ENCODE assay signal across 9 mouse cellular contexts in genomic region chr11:69881787-69882670, GRCm38 (mm10). TPM values are rescaled to one million over a fixed set of nuclear protein-coding genes. Genes with fewer than 3 reads are reported as not detected.
DNase-seq lines count a peak whose midpoint lies in the region; ATAC-seq and TF ChIP-seq lines count a peak whose summit lies in the region.
"Had no signal": no experiment of that assay in that cellular context is flagged by ENCODE, and none has a peak within 500 bp of the region (broad histone marks: within the 10 kb centered on the region; RNA-seq: fewer than 3 reads in every experiment).

No protein-coding gene starts in this region.

- no peaks in the 10 kb centered on the region for H3K9me3 ChIP-seq in heart, embryonic 13.5 days
- no peaks in the 10 kb centered on the region for H3K9me3 ChIP-seq in G1E (replicated peaks)
- H3K9me3 ChIP-seq in heart, postnatal 0 days (replicated peaks; ENCODE audit: control insufficient read depth, low read length) = no peaks in the 10 kb centered on the region

- intact Hi-C loops in heart, postnatal 36 days (cut with DNase I) = loop anchor here (2.0 kb wide), 2 partner anchors 39 to 123 kb away; partner anchors contain the start of genes Eif5a and Polr2a
- intact Hi-C loops in left cerebral cortex, postnatal 25 days (cut with DNase I) = no loop called here

- no peaks in the 10 kb centered on the region for H3K36me3 ChIP-seq in heart, embryonic 13.5 days
- peaks cover 66% of the 10 kb centered on the region for H3K36me3 ChIP-seq in G1E (replicated peaks)
- no peaks in the 10 kb centered on the region for H3K36me3 ChIP-seq in heart, postnatal 0 days (replicated peaks; ENCODE audit: control insufficient read depth, insufficient read depth, low read length)
- H3K36me3 ChIP-seq in macrophage (ENCODE audit: inconsistent target) = no peaks in the 10 kb centered on the region

- no peak for TF ChIP-seq EP300 in heart, postnatal 0 days (IDR thresholded peaks at IDR 0.05; ENCODE audit: low read depth)

- H3K4me3 ChIP-seq in heart, embryonic 13.5 days = peak overlapping the region; percentile 64
- H3K4me3 ChIP-seq in G1E (ENCODE audit: low read depth, low read length) (peak overlapping the region; percentile 72; the same call in 1 of the 2 replicates), macrophage (ENCODE audit: inconsistent target) (peak overlapping the region; percentile 69; the same call in 1 of the 2 replicates)
- H3K4me3 ChIP-seq in heart, postnatal 0 days (ENCODE audit: low read depth, low read length) = peak overlapping the region; percentile 58

- peak overlapping the region; percentile 92 for H3K27ac ChIP-seq in heart, embryonic 13.5 days (replicated peaks)
- H3K27ac ChIP-seq in heart, postnatal 0 days (ENCODE audit: low read depth) = peak overlapping the region; percentile 90
- H3K27ac ChIP-seq in macrophage = no peak overlapping the region

- peak overlapping the region; percentile 84 for H3K9ac ChIP-seq in heart, embryonic 13.5 days
- H3K9ac ChIP-seq in heart, postnatal 0 days (replicated peaks; ENCODE audit: low read depth, low read length) = peak overlapping the region; percentile 59; the same call in 1 of the 2 replicates

- peak overlapping the region; percentile 91 for H3K4me2 ChIP-seq in heart, embryonic 13.5 days
- H3K4me2 ChIP-seq in heart, postnatal 0 days (ENCODE audit: low read depth, low read length) = peak overlapping the region; percentile 81

- ATAC-seq in heart, embryonic 13.5 days (ENCODE audit: extremely low read depth, insufficient number of reproducible peaks, low FRiP score, low TSS enrichment) = no peak
- ATAC-seq in G1E (ENCODE audit: extremely low read depth, insufficient number of reproducible peaks, low FRiP score, poor library complexity, severe bottlenecking) = no peak
- no peak for ATAC-seq in heart, postnatal 0 days (ENCODE audit: insufficient read depth, low read depth)

- H3K4me1 ChIP-seq in heart, embryonic 13.5 days = peaks cover 60% of the 10 kb centered on the region
- H3K4me1 ChIP-seq in G1E (ENCODE audit: insufficient read depth, low read depth, low read length) = peaks cover 75% of the 10 kb centered on the region
- peaks cover 8% of the 10 kb centered on the region; the same call in 1 of the 2 replicates for H3K4me1 ChIP-seq in heart, postnatal 0 days (ENCODE audit: control insufficient read depth, insufficient read depth)

- TF ChIP-seq CTCF in G1E (IDR thresholded peaks at IDR 0.05; ENCODE audit: low read depth, low read length) = no peak
- no peak for TF ChIP-seq CTCF in heart, postnatal 0 days (IDR thresholded peaks at IDR 0.05; ENCODE audit: low read depth)

- no peak for DNase-seq in heart, postnatal 36 days
- no peak for DNase-seq in G1E (ENCODE audit: low spot score)
- no peak for DNase-seq in heart, postnatal 0 days (ENCODE audit: low spot score)
- DNase-seq in left cerebral cortex, postnatal 25 days (ENCODE audit: low spot score in 2 of 2) = no peak
- DNase-seq in retina, embryonic 14.5 days (ENCODE audit: low spot score) = no peak
- DNase-seq in spleen, postnatal 4 days (ENCODE audit: low spot score in 2 of 2) = no peak

- no peaks in the 10 kb centered on the region for H3K27me3 ChIP-seq in heart, embryonic 13.5 days (replicated peaks)
- H3K27me3 ChIP-seq in G1E (ENCODE audit: insufficient read depth, low read length) = peaks cover 7% of the 10 kb centered on the region; the same call in 1 of the 2 replicates
- H3K27me3 ChIP-seq in heart, postnatal 0 days (ENCODE audit: control insufficient read depth, insufficient read depth, low read length) = no peaks in the 10 kb centered on the region

- H3K79me2 ChIP-seq in macrophage (ENCODE audit: inconsistent target) = peaks cover 16% of the 10 kb centered on the region

- WGBS in heart, embryonic 13.5 days = 57% methylated on average over 21 of the region's 21 CpGs
- WGBS in heart, postnatal 0 days = 60% methylated on average over 21 of the region's 21 CpGs
- WGBS in macrophage (ENCODE audit: missing documents) = 83% methylated on average over 20 of the region's 21 CpGs

RNA-seq across cellular contexts. Expression of gene Kctd11, which starts 0.8 kb away (rescaled TPM):
- 3.9 TPM in 2 replicates for polyA plus RNA-seq in heart, embryonic 13.5 days (2015; fragmentation: Nextera tagmentation; extraction: Ambion mirVana)
- total RNA-seq in heart, postnatal 36 days (2021) = 1 to 10 TPM; 2.6 to 2.8 TPM
- 0.90 TPM in 1 of 2 replicates, not detected in the other for total RNA-seq in G1E (2014; fragmentation: Nextera tagmentation)
- total RNA-seq in G1E (2017) = 0.52 and 0.55 TPM in 2 replicates
- polyA plus RNA-seq in G1E (2012) = 0.34 and 0.39 TPM in 2 replicates
- total RNA-seq in heart, postnatal 0 days (2014; rRNA removed; ENCODE audit: low replicate concordance) = 2.3 and 9.4 TPM in 2 replicates
- 1.9 and 2.3 TPM in 2 replicates for polyA plus RNA-seq in heart, postnatal 0 days (2015; fragmentation: Nextera tagmentation; extraction: Ambion mirVana)
- 1 to 10 TPM in 24 of 26 experiments, under 1 TPM in 2; 0.69 to 7.3 (median 3.2) TPM for total RNA-seq in macrophage (2018; cell fraction: chromatin; rRNA removed)
- 1 to 10 TPM; 1.8 to 7.0 (median 4.1) TPM for total RNA-seq in macrophage (2018; cell fraction: cytosol; rRNA removed)
- total RNA-seq in macrophage (2018; cell fraction: nucleus; rRNA removed) = 10 to 100 TPM in 1 of 26 experiments, 1 to 10 TPM in 25; 1.8 to 11.0 (median 4.7) TPM
- polyA plus RNA-seq in macrophage (2018) = 4.3 to 5.6 TPM (median 5.5 TPM) in 3 replicates
- 1 to 10 TPM; 1.1 to 1.2 TPM for total RNA-seq in left cerebral cortex, postnatal 25 days (2021)

RNA-seq across cellular contexts. Expression of gene Tmem95, which starts 4.2 kb away (rescaled TPM):
- polyA plus RNA-seq in heart, embryonic 13.5 days (2015; fragmentation: Nextera tagmentation; extraction: Ambion mirVana) = not detected in 2 replicates
- total RNA-seq in heart, postnatal 36 days (2021) = not detected
- not detected in 2 replicates for total RNA-seq in G1E (2014; fragmentation: Nextera tagmentation)
- total RNA-seq in G1E (2017) = not detected in 2 replicates
- not detected in 2 replicates for polyA plus RNA-seq in G1E (2012)
- not detected in 2 replicates for total RNA-seq in heart, postnatal 0 days (2014; rRNA removed; ENCODE audit: low replicate concordance)
- not detected in 2 replicates for polyA plus RNA-seq in heart, postnatal 0 days (2015; fragmentation: Nextera tagmentation; extraction: Ambion mirVana)
- not detected for total RNA-seq in macrophage (2018; cell fraction: chromatin; rRNA removed)
- not detected for total RNA-seq in macrophage (2018; cell fraction: cytosol; rRNA removed)
- not detected for total RNA-seq in macrophage (2018; cell fraction: nucleus; rRNA removed)
- not detected in 3 replicates for polyA plus RNA-seq in macrophage (2018)
- total RNA-seq in left cerebral cortex, postnatal 25 days (2021) = not detected
- total RNA-seq: hematopoietic stem cell, adult 5-6 weeks had no signal

RNA-seq across cellular contexts. Expression of gene Acap1, which starts 13.3 kb away (rescaled TPM):
- polyA plus RNA-seq in heart, embryonic 13.5 days (2015; fragmentation: Nextera tagmentation; extraction: Ambion mirVana) = 7.0 and 8.2 TPM in 2 replicates
- under 1 TPM; 0.78 to 0.89 TPM for total RNA-seq in heart, postnatal 36 days (2021)
- total RNA-seq in G1E (2014; fragmentation: Nextera tagmentation) (94.6 and 98.7 TPM in 2 replicates), G1E (2017) (103 and 118 TPM in 2 replicates)
- polyA plus RNA-seq in G1E (2012) (184 and 216 TPM in 2 replicates), macrophage (2018) (0.54 to 0.68 TPM (median 0.62 TPM) in 3 replicates)
- 2.5 and 9.7 TPM in 2 replicates for total RNA-seq in heart, postnatal 0 days (2014; rRNA removed; ENCODE audit: low replicate concordance)
- polyA plus RNA-seq in heart, postnatal 0 days (2015; fragmentation: Nextera tagmentation; extraction: Ambion mirVana) = 2.5 TPM in 2 replicates
- total RNA-seq in macrophage (2018; cell fraction: chromatin; rRNA removed) = 1 to 10 TPM in 10 of 26 experiments, under 1 TPM in 13, not detected in 3; 0.33 to 4.7 (median 0.81) TPM
- total RNA-seq in macrophage (2018; cell fraction: cytosol; rRNA removed) = 1 to 10 TPM in 2 of 26 experiments, under 1 TPM in 24; 0.06 to 1.1 (median 0.37) TPM
- total RNA-seq in macrophage (2018; cell fraction: nucleus; rRNA removed) = 1 to 10 TPM in 23 of 26 experiments, under 1 TPM in 3; 0.60 to 4.9 (median 2.6) TPM
- total RNA-seq in left cerebral cortex, postnatal 25 days (2021) = not detected

RNA-seq across cellular contexts. Expression of gene 2810408A11Rik, which starts 18.8 kb away (rescaled TPM):
- polyA plus RNA-seq in heart, embryonic 13.5 days (2015; fragmentation: Nextera tagmentation; extraction: Ambion mirVana) = 4.0 and 4.1 TPM in 2 replicates
- total RNA-seq in heart, postnatal 36 days (2021) = under 1 TPM; 0.73 to 0.89 TPM
- total RNA-seq in G1E (2014; fragmentation: Nextera tagmentation) (6.6 and 7.2 TPM in 2 replicates), G1E (2017) (1.7 and 4.4 TPM in 2 replicates)
- polyA plus RNA-seq in G1E (2012) (0.62 and 1.2 TPM in 2 replicates), macrophage (2018) (not detected in 3 replicates)
- 1.8 and 6.3 TPM in 2 replicates for total RNA-seq in heart, postnatal 0 days (2014; rRNA removed; ENCODE audit: low replicate concordance)
- 2.8 and 3.9 TPM in 2 replicates for polyA plus RNA-seq in heart, postnatal 0 days (2015; fragmentation: Nextera tagmentation; extraction: Ambion mirVana)
- 1 to 10 TPM in 2 of 26 experiments, under 1 TPM in 1, not detected in 23; 0.55 to 1.3 (median 1.2) TPM for total RNA-seq in macrophage (2018; cell fraction: chromatin; rRNA removed)
- under 1 TPM in 8 of 26 experiments, not detected in 18; 0.05 to 0.19 (median 0.11) TPM for total RNA-seq in macrophage (2018; cell fraction: cytosol; rRNA removed)
- 1 to 10 TPM in 1 of 26 experiments, not detected in 25; 1.1 TPM for total RNA-seq in macrophage (2018; cell fraction: nucleus; rRNA removed)
- total RNA-seq in left cerebral cortex, postnatal 25 days (2021) = under 1 TPM; 0.55 to 0.60 TPM

RNA-seq across cellular contexts. Expression of gene Neurl4, which starts 18.8 kb away (rescaled TPM):
- 7.8 and 8.1 TPM in 2 replicates for polyA plus RNA-seq in heart, embryonic 13.5 days (2015; fragmentation: Nextera tagmentation; extraction: Ambion mirVana)
- 10 to 100 TPM; 40.2 to 47.4 TPM for total RNA-seq in heart, postnatal 36 days (2021)
- 25.7 and 39.6 TPM in 2 replicates for total RNA-seq in G1E (2014; fragmentation: Nextera tagmentation)
- total RNA-seq in G1E (2017) = 27.2 and 30.2 TPM in 2 replicates
- 87.0 and 110 TPM in 2 replicates for polyA plus RNA-seq in G1E (2012)
- 39.2 and 59.5 TPM in 2 replicates for total RNA-seq in heart, postnatal 0 days (2014; rRNA removed; ENCODE audit: low replicate concordance)
- 3.6 and 4.5 TPM in 2 replicates for polyA plus RNA-seq in heart, postnatal 0 days (2015; fragmentation: Nextera tagmentation; extraction: Ambion mirVana)
- total RNA-seq in macrophage (2018; cell fraction: chromatin; rRNA removed) = 100 to 1,000 TPM in 8 of 26 experiments, 10 to 100 TPM in 18; 15.8 to 173 (median 76.4) TPM
- 10 to 100 TPM in 25 of 26 experiments, 1 to 10 TPM in 1; 6.2 to 23.8 (median 16.5) TPM for total RNA-seq in macrophage (2018; cell fraction: cytosol; rRNA removed)
- 10 to 100 TPM; 14.3 to 66.7 (median 40.0) TPM for total RNA-seq in macrophage (2018; cell fraction: nucleus; rRNA removed)
- 14.9 to 19.2 TPM (median 15.6 TPM) in 3 replicates for polyA plus RNA-seq in macrophage (2018)
- 100 to 1,000 TPM; 113 to 117 TPM for total RNA-seq in left cerebral cortex, postnatal 25 days (2021)
